Mouse (Mus musculus) ovary, adult 2 months (tissue): ENCODE results near the gene Akirin2. TPM values are rescaled to one million over a fixed set of nuclear protein-coding genes. Genes with fewer than 3 reads are reported as not detected.

Source experiments
- polyA plus RNA-seq: library from polyadenylated mRNA; depleted of rRNA; stranded (reverse); fragments of >200 nt; gene quantifications from 2 replicates; pipeline ENCODE4 v1.2.3, GENCODE M21; 2012; rRNA removed

Gene Akirin2
- 25.3 and 53.7 TPM in 2 replicates for polyA plus RNA-seq

GRCm38 (mm10) chr4:34550748-34551097, at the start of gene Akirin2:
TSS of gene Akirin2 (plus strand) at chr4:34550937.

GRCm38 (mm10) chr4:34614630-34615094, 63.9 kb downstream of the Akirin2 start, which contains the start of the genes Orc3 and Rars2:
TSS of gene Orc3 (minus strand) at chr4:34614944.
TSS of gene Rars2 (plus strand) at chr4:34614957.

Other genes starting within 250 kb of the Akirin2 start
- gene Orc3, start 64.0 kb downstream of the Akirin2 start, polyA plus RNA-seq = 11.4 and 15.6 TPM in 2 replicates
- 5.3 and 7.9 TPM in 2 replicates for gene Rars2, start 64.0 kb downstream of the Akirin2 start, polyA plus RNA-seq
- gene Slc35a1, start 136.5 kb downstream of the Akirin2 start, polyA plus RNA-seq = 10.8 and 11.9 TPM in 2 replicates
- 2.4 and 3.6 TPM in 2 replicates for gene Cfap206, start 179.3 kb downstream of the Akirin2 start, polyA plus RNA-seq
- not detected in 2 replicates for gene Gm136, start 205.3 kb downstream of the Akirin2 start, polyA plus RNA-seq
- gene Smim8, start 227.5 kb downstream of the Akirin2 start, polyA plus RNA-seq = 0.29 and 0.46 TPM in 2 replicates